Mouse (Mus musculus): ENCODE measurements at regions not wholly inside any gene's neighbourhood (a gene's known extent, or its start where the extent isn't known, plus 50 kb on each side); places are given as distances from the start of the nearest gene placed in this dataset.
A peak's percentile ranks its signal among the peaks of the same experiment; 100 is the strongest.

DNA sequence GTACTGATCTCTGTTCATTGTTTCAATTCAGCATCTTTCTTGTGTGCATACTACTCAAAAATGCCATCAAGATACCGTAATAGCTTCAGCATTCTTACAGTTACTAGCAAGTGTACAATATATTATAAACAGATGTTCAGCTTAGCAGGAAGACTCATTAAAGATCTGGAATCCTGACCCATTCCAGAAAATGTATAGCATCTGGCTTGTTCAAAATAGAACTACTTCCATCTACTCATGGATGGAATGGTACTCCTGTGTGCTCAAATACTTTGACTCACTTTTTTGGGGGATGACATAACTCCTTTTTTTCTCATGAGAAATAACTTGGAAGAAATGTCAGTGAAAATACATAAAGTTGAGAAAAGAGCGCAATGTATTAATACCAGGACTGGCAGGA is 291.2 kb upstream of the Manea start:
- DNase-seq (ENCODE audit: low spot score in 2 of 2), result no peak

DNA sequence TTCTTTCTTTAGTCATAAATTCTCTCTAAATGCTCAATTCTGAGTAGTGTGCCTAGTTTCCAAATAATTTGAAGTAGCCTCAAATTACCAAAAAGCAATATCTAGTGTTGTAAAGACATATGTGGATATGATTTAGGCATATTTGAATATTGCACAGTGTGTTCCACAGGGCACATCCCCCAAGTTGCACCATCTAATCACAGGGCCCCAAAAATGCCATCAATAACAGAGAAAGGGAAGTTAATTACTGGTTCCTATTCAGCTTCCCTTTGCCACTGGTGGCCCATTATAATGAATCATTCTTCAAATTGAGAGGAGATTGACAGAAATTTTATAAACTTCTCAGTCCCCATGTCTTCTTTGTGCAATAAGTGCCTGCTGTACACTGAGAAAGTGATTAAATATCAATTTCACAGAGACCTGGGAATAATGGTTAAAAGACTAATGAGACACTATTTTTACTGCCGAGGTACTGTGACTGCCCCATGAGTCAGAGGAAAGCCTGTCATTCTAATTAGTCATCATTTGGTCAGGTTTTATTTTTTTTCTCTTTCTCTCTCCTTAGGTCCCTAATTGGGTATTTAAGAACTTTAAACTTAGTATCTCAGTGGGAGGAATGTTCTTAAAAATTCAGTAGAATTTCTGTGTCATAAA is 284.0 kb upstream of the Manea start:
- no peak for DNase-seq (ENCODE audit: low spot score in 2 of 2)

DNA sequence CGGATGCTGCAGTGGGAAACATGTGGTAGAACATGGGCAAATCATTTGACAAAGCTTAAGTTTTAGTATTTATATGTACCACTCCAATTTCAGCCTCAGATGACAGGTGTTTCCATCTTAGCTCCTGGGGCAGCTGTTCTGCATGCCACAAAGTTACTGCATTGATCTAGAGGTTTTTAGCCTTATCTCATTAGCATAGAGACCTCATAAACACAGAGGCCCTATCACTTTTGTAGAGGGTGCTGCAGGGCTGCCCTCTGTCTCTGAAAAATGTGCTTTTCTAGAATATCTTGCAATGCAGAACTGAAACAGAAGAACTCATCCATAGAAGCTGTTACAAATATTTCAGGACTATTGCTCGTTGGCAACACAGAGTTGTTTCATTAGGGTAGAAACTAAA is 283.0 kb upstream of the Manea start:
- no peak for DNase-seq (ENCODE audit: low spot score in 2 of 2)

DNA sequence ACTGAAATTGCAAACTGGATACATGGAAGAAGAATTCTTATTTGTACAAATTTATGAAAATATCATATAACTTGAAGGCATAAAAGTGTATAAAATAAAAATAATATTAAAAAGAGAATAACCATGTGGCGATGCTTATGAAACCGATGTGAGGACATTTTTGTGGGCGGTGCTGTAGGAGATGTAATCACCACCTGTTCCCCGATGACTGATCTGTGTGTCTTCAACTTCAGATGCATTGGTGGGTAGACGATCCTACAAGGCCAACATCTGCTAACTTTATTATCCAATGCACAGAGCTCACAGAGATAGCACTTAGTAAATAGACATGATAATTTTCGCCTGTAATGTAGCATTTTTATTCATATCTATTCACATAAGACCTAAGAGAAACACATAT is 281.1 kb upstream of the Manea start:
- DNase-seq (ENCODE audit: low spot score in 2 of 2), result no peak

DNA sequence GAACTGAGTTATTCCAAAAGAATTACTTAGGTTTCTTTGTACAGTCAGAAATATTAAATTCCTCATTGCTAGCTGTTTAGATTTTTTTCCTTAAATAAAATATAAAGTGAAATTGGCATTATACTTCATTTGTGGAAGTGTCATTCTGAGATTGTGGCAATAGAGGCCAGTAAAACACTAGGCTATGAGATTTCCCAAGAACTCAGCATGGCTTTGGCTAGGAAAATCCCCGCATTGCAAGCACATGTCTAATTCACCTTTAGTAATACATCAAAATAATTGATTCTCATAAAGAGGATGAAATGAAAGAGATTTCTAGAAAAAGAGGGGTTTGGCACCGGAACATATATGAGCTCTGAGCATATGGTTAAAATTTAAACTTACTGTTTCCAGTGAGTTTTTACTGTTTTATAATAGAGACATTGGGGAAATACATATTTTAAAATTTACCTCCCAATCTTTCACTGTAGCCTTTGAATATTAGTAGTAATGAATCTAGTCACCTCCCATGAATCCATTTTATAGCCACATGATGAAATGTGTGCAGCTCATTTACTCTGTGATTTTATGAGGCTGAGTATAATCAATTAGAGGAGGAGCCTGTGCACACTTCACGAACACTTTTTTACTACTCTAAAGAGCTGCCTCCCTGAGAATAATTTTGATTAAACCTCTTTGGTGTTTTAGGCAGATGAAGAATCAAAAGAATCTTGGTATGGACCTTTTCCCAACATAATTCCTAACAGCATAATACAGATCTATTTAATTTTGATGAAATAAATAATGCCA is 242.6 kb upstream of the Manea start:
- peak in 1 of 2 experiments; percentile 14 for DNase-seq (ENCODE audit: low spot score in 2 of 2)

DNA sequence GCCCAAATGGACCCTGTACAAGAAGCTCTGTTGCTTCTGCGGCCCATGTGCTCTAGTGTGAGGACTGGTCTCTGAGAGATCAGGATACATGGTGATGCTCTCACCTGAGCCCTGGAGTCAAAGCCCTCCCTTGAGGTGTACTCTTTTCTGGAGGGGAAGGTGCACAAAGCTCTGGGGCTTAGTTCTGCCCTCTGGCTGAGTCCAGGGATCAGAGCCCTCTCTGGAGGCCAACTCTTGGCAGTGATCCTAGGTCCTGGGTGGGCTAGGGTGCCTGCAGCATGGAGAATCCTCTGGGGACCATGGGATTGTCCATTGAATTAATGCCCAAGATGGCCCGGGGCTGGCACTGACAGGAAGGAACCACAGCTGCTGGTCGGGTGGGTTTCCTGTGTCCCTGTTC is 209.0 kb upstream of the Manea start:
- DNase-seq (ENCODE audit: low spot score in 2 of 2), result no peak

DNA sequence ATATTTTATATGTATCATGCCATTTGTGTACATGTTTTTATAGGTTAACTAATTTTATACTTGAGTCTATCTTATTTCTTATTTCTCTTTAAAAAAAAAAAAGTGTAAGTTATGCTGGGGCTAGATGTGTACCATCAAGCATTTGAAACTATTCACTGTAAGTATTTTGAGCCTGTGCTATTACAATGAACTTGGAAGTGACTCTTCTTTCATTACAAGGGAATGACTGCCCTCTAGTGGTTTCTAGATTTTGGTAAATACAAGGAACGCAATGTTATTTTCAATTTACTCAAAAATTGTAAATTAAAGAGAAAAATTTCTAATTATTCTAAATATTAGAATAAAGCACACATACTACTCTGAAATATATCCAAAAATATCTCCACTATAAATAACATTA is 197.1 kb upstream of the Manea start:
- DNase-seq (ENCODE audit: low spot score in 2 of 2), result no peak

DNA sequence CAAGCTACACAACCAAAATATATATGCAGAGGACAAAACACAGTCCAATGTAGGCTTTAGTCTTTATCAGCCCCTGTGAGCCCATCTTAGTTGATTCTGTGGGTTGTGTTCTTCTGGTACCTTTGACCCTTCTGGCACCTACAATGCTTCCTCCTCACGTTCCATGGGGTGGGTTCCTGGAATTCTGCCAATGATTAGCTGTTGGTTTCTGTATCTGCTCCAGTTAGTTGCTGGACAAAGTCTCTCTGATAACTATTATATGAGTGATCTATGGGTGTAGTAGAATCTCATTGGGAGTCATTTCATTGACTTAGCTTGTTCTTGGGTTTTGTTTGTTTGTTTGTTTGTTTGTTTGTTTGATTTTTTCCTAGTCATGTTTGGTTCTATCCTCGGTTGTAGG is 195.8 kb upstream of the Manea start:
- DNase-seq (ENCODE audit: low spot score in 2 of 2), result no peak

DNA sequence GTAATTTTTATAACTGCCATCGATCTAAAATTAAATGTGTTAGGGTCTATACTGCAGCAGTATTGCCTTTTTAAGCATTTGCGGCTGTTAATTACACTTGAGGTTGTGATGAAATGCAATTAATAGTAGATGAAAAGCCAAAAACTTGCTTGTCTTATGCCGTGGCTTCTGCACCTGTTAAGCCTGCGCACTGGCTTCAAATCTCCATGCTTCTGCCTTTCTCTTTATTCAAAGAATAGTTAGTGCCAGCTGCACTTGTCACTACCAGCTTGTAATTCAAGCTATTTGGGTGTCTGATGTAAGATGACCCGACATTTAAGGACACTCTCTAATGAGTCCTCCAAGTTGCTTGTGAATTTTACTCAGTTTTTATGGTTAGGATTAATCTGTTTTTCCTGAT is 161.3 kb upstream of the Manea start:
- no peak for DNase-seq (ENCODE audit: low spot score in 2 of 2)

DNA sequence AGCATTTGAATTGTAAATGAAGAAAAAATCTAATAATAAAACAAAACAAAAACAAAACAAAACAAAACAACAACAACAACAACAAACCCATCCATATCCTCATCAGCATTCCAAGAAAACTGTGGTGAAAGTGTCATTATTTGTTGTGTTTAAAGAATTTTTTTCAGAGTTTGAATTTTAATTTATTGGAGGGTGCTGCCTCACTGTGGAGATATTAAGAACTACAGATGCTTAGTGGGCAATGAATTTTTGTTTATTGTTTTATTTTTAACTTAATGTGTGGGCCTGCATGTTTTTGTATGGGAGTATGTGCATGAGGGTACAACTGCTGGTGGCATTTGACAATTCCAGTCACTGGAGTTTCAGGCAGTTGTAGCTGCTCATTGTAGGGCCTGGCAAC is 147.6 kb upstream of the Manea start:
- DNase-seq (ENCODE audit: low spot score in 2 of 2), result no peak

DNA sequence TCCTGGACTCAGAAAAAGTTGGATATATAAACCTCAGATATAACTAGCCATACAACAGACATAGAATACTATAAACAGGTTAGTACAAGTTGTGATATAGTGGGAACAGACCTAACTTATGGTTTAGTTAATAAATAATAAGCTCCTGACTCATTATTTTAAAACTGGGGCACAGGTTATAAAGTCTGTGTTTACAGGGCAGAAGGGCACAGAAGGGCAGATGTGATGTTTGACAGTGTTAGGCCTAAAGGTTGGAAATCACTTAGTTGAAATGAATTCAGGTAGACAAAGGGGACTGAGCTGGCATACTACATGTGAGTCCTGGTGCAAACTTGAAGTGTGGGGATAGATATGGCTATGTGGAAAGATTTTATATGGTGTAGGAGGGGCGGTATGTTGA is 128.2 kb upstream of the Manea start:
- no peak for DNase-seq (ENCODE audit: low spot score in 2 of 2)

DNA sequence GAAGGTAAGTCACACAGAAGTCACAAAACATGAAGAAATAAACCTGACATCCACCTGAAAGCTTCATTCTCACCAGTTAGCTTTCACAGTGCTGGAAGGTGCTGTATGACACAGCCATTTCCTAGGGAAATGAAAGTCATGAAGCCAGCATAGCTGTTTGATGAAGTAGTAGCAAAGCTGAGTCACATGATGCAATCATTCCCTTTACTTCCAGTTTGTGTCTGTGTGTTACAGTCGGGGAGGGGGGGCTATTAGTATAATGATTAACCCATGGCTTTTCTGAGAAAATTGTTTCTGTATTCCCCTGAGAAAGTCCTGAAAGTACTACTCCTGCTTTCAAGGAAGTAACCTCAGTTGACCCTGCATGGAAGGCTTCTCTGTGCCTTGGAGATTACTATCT is 94.8 kb upstream of the Manea start:
- DNase-seq (ENCODE audit: low spot score in 2 of 2), result no peak

DNA sequence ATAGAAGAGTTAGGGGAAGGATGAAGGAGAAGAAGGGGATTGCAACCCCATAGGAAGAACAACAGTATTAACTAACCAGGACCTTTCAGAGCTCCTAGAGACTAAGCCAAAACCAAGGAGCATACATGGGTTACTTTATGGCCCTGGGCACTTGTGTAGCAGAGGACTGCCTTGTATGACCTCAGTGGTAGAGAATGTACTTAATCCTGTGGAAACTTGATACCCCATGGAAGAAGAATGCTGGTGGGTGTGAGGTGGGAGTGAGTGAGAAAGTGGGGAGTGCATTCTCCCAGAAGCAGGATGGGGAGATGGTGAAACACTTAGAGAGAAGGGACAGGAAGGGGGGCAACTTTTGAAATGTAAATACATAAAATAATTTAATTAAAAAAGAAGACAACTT is 75.4 kb upstream of the Manea start:
- DNase-seq (ENCODE audit: low spot score in 2 of 2), result no peak

DNA sequence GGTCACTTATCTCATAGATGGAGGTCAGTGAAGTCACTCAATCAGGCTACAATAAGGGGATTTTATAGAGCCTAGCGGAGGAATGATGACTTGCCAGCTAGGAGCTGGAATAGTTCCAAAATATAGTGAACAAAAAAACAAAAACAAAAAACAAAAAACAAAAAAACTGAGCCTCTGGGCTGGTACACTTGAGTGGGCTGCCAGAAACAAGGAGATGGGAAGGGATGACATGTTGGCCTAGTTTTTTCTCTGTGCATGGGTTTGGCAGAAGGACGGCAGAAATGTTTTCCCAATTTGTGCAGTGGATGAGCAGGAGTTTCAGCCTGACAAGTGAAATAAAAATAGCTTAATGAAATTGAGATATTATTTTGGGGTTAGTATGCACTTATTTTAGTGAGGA is 57.6 kb upstream of the Manea start:
- no peak for DNase-seq (ENCODE audit: low spot score in 2 of 2)

DNA sequence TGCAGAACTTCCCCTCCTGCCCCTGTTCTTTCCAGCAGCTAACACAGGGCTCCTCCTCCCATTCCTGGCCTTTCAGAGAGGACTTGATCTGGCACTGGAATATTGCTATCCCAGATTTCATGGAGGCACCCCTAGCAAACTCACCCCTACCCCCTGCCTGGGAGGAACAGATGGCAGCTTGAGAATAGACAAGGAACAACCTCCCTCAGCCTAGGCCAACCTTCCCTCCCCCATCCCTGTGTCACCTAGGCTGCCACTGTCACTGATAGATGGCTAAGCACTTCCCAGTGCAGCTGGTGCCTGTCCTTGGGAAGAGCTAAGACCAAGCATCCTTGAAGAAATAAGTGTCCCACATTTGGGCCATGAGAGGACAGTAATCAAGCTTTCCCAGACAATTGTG is 55.5 kb upstream of the Manea start:
- DNase-seq (ENCODE audit: low spot score in 2 of 2), result no peak
